In genomic region chr17:85755557-85755956, GRCm38 (mm10) we compare ENCODE assay signal across 20 mouse cellular contexts.
"Had no signal": no experiment of that assay in that cellular context is flagged by ENCODE, and none has a peak within 500 bp of the region (broad histone marks: within the 10 kb centered on the region; RNA-seq: fewer than 3 reads in every experiment).

No protein-coding gene starts in this region.

- H3K4me3 ChIP-seq: megakaryocyte, embryonic 14.5 days; midbrain, embryonic 10.5 days; midbrain, embryonic 12.5 days; myocyte; neural tube, embryonic 13.5 days; neural tube, embryonic 15.5 days had no signal

- H3K4me1 ChIP-seq: megakaryocyte, embryonic 14.5 days; midbrain, embryonic 10.5 days; midbrain, embryonic 12.5 days had no signal

- H3K36me3 ChIP-seq: midbrain, embryonic 10.5 days; midbrain, embryonic 12.5 days; neural tube, embryonic 13.5 days; neural tube, embryonic 15.5 days had no signal

- H3K9ac ChIP-seq: lung, embryonic 14.5 days; midbrain, embryonic 12.5 days; neural tube, embryonic 13.5 days; neural tube, embryonic 15.5 days had no signal

- ATAC-seq: midbrain, embryonic 16.5 days had no signal

- H3K4me2 ChIP-seq: lung, embryonic 14.5 days; midbrain, embryonic 12.5 days; neural tube, embryonic 13.5 days; neural tube, embryonic 15.5 days had no signal

- H3K27ac ChIP-seq: midbrain, embryonic 10.5 days; midbrain, embryonic 12.5 days; neural tube, embryonic 13.5 days; neural tube, embryonic 15.5 days had no signal

- DNase-seq: lung, adult 18-20 months; lung, embryonic 14.5 days; lung, postnatal 10 days; lung, postnatal 4 days; midbrain, embryonic 14.5 days; retina, postnatal 1 day; right cerebral cortex, adult 18-20 months; right cerebral cortex, postnatal 25 days; right cerebral cortex, postnatal 4 days; spleen, adult 18-20 months; thymus, adult 18-20 months; thymus, postnatal 14 days; thymus, postnatal 36 days had no signal

- H3K9me3 ChIP-seq: midbrain, embryonic 10.5 days; neural tube, embryonic 15.5 days had no signal
